Mouse (Mus musculus): ENCODE data around the gene Ncoa7.
A peak's percentile ranks its signal among the peaks of the same experiment; 100 is the strongest.

Gene Ncoa7

GRCm38 (mm10) chr10:30802681-30803586 lies at the start of gene Ncoa7:
TSS of gene Ncoa7 (minus strand) at chr10:30803326.
- DNase-seq (ENCODE audit: low read depth, low spot score), result peak; percentile 54

DNA sequence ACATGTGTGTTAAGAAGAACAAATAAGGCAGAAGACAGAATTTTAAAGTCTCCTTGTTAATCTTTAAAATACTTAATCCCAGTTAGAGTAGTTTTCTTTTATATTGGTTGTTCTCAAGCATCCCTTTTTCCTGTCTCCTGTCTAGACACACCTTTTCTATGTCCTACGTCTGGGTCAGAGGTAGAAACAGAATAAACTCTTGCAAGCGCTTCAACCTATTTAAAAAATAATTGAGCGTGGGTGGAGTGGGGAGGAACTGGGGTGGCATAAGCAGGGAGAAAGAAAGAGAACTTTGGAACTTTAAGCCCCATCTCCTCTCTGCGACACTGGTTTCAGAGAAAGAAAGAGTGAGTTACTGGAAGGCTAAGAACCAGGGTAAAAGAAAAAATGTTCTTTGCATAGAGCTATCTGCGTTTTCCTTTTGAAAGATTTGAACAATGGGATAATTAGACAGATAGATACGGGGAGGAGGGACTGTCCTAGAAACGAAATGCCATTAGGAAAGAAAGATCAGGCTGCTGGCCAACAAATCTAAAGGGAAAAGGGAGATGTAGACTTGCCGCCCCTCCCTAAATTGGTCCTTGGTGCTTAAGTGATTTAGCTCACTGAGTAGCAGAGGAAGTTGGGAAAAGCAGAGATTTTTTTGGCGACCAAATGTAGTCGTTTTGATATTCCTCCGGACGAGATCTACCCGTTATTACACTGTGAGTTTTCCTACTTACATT lies 42.1 kb upstream of the Ncoa7 start:
- DNase-seq (ENCODE audit: low read depth, low spot score), result no peak

GRCm38 (mm10) chr10:30844191-30845010 lies 41.3 kb upstream of the Ncoa7 start:
- no peak for DNase-seq (ENCODE audit: low read depth, low spot score)

- no peak for DNase-seq (ENCODE audit: low read depth, low spot score)
These were observed 40.5 kb upstream of the Ncoa7 start for GRCm38 (mm10) chr10:30843438-30844190.

- peak; percentile 86 for DNase-seq (ENCODE audit: low read depth, low spot score)
These were observed 39.7 kb upstream of the Ncoa7 start, which contains the start of gene Hey2 for GRCm38 (mm10) chr10:30842643-30843437. TSS of gene Hey2 (minus strand) at chr10:30842801.

DNA sequence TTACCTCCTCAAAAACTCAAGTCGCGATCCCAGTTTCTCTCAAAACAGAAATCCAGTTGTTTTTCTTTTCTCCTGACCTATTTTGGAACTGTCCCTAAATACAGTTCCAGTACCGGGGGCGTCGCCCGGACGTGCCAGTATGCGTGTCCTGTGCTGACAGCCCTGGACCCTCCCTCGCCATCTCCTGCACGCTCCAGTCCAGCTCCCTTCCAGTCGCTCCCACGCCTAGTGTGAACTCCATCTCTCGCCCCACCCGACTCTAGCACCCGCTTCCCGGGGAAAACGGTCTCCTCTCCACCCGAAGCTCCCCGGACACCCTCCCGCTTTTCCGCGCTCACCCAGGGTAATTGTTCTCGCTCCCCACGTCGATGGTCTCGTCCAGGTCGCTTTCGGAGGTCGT lies 39.1 kb upstream of the Ncoa7 start:
- no peak for DNase-seq (ENCODE audit: low read depth, low spot score)

DNA sequence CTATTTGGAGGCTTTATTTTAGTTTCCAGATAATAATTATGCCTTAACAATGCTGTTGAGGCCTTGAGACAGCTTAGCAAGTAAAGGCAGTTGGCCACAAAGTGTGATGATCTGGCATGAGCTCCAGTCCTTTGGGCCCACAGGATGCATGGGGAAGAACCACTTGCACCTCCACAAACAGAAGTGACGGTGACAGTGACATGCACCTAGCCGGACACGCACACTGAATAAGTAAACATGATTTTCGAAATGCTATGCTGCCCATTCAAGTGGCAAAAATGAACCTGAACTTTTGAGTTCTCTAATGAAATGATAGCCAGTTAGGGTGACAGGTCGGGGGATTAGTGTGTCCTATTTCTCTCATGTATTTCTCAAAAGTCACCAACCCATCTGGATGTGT lies 37.7 kb upstream of the Ncoa7 start:
- no peak for DNase-seq (ENCODE audit: low read depth, low spot score)

DNA sequence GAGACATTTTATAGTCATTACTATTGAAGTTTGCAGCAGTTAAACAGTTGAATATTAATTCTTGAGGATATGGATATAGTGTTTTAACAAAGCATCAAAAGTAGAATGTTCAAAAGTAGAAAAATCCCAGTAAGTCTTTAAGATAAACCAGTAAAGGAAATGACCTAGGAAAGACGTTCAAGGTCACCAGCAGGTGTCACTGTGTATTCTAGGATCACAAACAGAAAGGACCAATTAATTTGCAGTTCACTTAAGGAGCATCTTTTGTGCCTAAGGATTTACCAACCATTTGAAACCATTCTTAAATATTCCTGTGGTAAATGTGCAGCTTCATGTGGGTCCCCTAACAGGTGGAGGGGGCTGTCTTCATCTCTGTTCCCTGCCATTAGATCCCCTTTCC lies 35.1 kb upstream of the Ncoa7 start:
- no peak for DNase-seq (ENCODE audit: low read depth, low spot score)

GRCm38 (mm10) chr10:30825049-30825448 lies 21.9 kb upstream of the Ncoa7 start:
- DNase-seq (ENCODE audit: low read depth, low spot score), result no peak

- peak; percentile 54 for DNase-seq (ENCODE audit: low read depth, low spot score)
These were observed 7.8 kb upstream of the Ncoa7 start for GRCm38 (mm10) chr10:30810967-30811293.

GRCm38 (mm10) chr10:30810247-30810966 lies 7.3 kb upstream of the Ncoa7 start:
- no peak for DNase-seq (ENCODE audit: low read depth, low spot score)

GRCm38 (mm10) chr10:30803587-30804253 lies 594 bp upstream of the Ncoa7 start:
- no peak for DNase-seq (ENCODE audit: low read depth, low spot score)

- no peak for DNase-seq (ENCODE audit: low read depth, low spot score)
These were observed 1.1 kb downstream of the Ncoa7 start for GRCm38 (mm10) chr10:30802033-30802432.

DNA sequence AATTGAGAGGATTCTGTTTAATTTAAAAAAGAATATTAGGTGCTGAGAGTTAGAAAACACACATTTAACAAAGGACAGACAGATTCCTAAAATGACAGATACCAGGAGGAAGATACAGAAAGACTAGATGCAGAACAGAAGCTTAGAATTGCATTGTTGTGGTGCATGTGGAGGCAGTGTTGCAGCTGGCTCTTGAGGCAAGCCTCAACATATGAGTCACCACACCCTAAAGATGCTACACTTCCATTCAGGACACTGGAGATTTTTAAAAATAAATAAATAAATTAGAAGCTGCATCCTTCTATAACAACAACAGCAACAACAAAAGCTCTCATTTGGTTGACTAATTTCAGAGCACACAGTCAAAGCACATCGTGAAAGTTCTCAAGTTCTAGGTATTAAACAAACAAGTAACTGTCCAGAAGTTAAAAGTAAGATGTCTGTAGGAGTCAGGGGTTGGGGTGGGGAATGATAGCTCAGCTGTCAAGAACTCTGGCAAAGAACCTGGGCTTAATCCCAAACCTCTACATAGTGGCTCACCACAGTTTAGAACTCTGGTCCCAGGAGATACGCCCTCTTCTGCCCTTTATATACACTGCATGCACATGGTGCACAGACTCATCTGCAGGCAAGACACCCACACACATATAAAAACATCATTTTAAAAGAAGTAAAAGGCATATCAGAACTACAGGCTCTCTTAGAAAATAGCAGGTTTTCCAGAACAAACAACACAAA lies 3.2 kb downstream of the Ncoa7 start:
- no peak for DNase-seq (ENCODE audit: low read depth, low spot score)

DNA sequence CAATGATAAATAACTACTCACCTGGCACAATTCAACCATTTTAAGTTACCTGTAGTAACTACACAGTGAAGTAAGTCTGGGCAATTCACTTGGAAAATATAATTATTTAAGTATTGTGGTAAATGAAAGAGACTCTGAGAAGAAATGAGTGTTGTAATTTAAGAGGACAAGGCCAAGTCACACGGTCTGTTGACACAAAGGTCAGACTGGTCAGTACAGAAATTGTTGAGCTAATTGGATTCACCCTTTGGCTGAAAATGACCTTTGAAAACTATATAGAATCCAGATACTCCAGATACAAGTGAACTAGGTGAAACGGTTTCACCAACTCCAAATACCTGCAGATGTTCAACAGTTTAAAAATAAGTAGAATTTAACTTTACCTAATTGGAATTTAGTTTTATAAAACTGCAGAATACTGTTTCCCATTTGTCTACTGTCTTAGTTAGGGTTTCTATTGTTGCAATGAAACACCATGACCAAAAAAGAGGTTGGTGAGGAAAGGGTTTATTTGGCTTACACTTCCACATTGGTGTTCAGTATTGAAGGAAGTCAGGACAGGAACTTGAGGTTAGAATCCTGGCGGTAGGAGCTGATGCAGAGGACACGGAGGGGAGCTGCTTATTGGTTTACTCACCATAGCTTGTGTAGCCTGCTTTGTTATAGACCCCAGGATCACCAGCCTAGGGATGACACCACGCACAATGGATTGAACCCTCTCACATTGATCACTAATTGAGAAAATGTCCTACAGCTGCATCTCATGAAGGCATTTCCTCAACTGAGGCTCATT lies 6.5 kb downstream of the Ncoa7 start:
- DNase-seq (ENCODE audit: low read depth, low spot score), result no peak

GRCm38 (mm10) chr10:30791016-30791415 lies 12.1 kb downstream of the Ncoa7 start:
- DNase-seq (ENCODE audit: low read depth, low spot score), result no peak

DNA sequence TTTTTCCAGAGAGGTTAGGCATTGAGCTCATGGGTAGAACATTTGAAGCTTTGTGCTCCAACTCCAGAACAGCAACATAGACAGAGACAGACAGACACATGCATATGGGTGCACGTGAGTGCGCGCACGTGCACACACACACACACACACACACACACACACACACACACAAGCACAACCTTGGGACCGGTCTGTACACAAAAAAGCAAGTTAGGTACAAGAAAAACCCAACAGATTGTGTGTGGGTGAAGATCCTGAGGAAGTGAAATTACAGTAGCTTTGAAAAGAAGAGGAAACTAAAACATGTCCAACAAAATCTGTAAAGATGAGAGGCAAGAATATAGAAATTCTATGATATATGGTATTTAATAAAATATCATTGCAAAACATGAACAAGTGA lies 13.6 kb downstream of the Ncoa7 start:
- DNase-seq (ENCODE audit: low read depth, low spot score), result no peak

GRCm38 (mm10) chr10:30788340-30788721 lies 14.8 kb downstream of the Ncoa7 start:
- no peak for DNase-seq (ENCODE audit: low read depth, low spot score)
